Mouse (Mus musculus) left cerebral cortex, postnatal 10 days (tissue): ENCODE data around the gene Iapp. TPM values are rescaled to one million over a fixed set of nuclear protein-coding genes. Genes with fewer than 3 reads are reported as not detected.
"Not testable (repeated sequence)": the region's sequence is repeated elsewhere in the genome, so short reads cannot be mapped to it uniquely, and the experiment has no call there.

Source experiments
- DNase-seq, 2 experiments: peaks; one replicate each; pipeline ENCODE4 v3.0.0; 2021 to 2022; ENCODE audit warnings: low spot score in 2 of 2, mixed read lengths in 1 of 2; ENCODE audit errors: extremely low spot score in 1 of 2
- intact Hi-C: fragments of 180-260 bp; cut with DNase I; formaldehyde crosslinking; loops from one replicate; pipeline ENCODE4 v1.15.1; 2025
- total RNA-seq, 2 experiments: library from RNA; stranded (reverse); gene quantifications; 2 replicates each; pipeline ENCODE4 v1.2.3; 2021

Iapp gene
- total RNA-seq, result not detected

- no peak for DNase-seq
- intact Hi-C loops, result no loop called here
Measured at GRCm38 (mm10) chr6:142298098-142298497, at the start of gene Iapp. Gene Iapp, plus strand, starts transcription at chr6:142298423.

- intact Hi-C loops, result not testable (repeated sequence)
Measured at GRCm38 (mm10) chr6:142250738-142251307, 47.4 kb upstream of the Iapp start.

DNA sequence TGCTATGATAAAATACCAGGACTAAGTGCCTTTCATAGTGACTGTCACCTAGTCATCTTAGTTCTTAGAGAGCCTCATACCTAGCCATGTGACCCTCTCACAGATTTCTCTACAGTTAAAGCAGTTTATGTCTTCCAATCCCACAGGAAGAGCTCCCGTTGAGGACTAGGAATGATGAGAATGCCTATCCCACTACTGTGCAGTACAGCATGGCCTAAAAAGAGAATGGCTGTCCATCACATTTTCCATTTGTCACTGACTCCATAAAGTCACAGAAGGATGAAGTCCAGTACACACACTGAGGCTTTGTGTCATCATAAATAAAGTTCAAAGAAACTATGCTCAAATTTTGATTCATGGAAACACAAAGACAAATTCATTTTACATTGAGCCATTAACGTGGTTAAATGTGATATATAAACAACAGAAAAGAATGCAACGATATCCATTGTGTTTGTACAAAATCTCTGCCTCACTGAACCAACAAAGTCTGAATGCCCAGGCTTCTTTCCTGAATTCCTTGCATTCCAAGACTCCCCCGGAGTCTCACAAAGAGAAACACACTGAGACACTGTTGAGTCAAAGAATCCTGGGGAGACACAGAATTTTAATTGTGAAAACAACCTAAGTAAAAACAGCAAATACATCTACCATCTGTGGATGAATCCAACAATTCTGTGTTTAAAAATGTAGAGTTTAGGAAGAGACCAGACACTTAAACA, 22.3 kb upstream of the Iapp start:
- intact Hi-C loops, result no loop called here
- DNase-seq, result no peak

More at GRCm38 (mm10) chr6:142250738-142251307, 47.4 kb upstream of the Iapp start:
- not testable (repeated sequence) for DNase-seq

DNA sequence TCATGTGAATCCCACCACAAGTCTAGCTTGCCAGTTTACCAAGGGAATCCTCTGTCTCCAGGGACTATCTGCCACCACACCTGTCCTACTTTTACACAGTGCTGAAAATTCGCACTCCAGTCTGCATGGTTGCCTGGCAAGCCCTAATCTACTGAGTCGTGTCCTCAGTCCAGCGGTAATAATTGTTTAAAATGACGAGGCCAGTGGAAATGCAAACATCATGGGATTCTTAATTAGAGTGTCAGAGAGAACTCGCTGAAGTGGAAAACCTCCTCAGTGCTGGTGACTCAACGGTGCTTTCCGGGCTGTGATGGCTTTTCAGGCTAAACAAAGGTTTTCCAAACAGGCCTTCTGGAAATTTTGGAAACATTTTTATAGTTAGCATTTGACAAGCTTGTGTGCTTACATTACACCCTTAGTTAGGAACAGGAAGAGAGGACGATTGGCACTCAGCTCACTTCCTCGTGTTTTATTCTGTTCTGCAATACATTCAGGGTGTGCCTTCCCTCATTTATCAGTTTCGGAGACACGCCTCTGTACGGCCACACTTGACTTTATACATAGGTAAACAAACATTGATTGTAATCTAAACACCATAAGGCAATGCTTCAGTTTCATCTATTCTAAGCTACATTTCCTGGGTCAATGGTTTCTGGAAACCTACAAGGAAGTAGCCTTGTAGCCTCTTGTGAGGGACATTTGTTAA, 8.7 kb upstream of the Iapp start:
- intact Hi-C loops, result no loop called here
- DNase-seq, result no peak

DNA sequence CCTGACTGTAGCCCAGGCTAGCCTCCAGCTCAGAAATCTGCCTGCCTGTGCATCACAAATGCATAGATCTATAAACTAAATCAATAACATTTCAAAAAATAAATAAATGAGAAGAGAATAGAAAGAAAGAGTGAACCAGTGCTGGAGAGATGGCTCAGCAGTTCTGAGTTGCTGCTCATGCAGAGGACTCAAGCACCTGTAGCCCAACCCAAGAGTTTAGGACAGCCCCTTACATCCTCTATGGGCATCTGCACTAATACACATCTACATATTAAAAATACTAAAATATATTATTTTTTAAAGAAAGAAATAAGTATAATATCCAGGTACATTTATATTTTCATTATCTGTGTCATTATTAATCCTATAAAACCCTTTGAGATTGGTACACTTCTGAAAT, 6.9 kb downstream of the Iapp start:
- intact Hi-C loops, result no loop called here
- no peak for DNase-seq

DNA sequence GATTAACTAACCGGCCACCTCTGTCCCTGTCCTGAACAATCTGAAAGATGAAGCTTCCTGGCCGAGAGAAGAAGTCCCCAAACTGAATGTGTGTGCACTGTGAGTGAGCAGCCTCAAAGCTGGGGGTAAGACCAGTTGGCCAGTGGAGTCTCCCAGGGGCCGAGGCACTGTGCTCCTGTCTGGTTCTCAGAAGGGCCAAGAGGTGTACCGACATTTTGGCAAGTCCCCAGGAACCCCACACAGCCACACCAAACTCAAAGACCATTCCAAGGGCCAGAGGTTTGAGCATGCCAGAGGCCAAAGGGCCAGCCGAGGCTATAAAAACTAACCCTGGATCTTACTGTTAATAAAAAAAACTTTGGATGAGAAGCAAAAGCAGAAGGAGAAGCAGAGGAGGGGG, 16.1 kb downstream of the Iapp start:
- DNase-seq, result no peak
- intact Hi-C loops, result no loop called here

DNA sequence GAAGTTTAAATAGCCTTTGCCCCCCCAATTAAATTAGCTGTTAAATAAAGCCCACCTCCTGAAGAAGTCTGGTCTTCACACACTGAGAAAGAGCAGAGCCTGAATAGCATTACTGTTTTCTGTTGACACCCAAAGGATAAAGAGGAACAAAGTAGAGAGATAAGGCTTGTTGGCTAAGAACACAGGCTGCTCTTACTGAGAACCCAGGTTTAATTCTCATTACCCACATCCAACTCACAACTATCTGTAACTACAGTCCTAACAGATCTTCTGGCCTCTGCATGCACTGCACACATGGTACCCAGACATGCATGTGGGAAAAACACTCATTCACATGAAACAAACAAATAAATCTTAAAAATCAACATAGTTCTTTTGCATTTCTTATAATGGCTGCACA, 18.9 kb downstream of the Iapp start:
- no peak for DNase-seq
- intact Hi-C loops, result no loop called here

DNA sequence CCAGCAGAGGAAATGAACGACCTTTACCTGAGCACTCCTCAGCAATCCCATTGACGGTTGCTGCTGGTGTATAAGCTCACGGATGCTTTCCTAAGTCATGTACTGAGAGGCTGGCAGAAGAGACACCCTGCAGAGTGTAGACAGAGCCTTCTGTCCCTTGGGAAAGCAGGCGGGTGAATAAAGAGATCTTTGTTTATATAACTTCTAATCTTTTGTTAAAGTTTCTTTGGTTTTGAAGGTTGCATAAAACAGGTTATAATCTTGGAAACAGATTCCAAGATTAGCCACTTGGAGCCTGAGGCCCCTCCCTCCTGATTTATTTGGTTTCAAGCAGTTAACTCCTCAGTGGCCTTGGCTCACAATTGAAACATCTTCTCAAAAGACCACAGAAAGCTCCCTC, 24.7 kb downstream of the Iapp start, which contains the start of gene Slco1a5:
Slco1a5 (minus strand) TSS at position 101 of the 400 bp plus-strand sequence.
- DNase-seq, result no peak
- intact Hi-C loops, result no loop called here

GRCm38 (mm10) chr6:142326598-142326997, 28.4 kb downstream of the Iapp start:
- DNase-seq, result no peak
- intact Hi-C loops, result no loop called here

DNA sequence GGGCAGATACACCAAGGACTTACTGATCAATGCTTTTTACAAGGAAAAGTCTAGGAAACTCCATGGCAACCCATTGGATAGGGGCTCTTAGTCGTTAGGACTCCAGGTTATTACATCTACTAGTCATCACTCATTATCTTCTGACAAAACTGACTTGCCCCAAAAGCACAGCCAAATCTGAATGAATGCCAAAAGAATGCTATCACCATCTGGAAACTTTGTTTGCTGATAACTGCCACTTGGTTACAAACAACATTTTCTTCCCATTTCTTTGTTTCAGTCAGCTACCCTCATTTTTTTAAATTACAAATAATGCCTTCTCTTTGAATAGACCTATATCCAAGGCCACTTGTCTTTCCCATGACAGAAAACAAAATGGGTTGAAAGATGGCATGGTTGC, 31.0 kb downstream of the Iapp start:
- intact Hi-C loops, result no loop called here
- DNase-seq, result no peak

GRCm38 (mm10) chr6:142338961-142339360, 40.7 kb downstream of the Iapp start:
- no peak for DNase-seq
- intact Hi-C loops, result no loop called here

GRCm38 (mm10) chr6:142339576-142339975, 41.4 kb downstream of the Iapp start:
- intact Hi-C loops, result no loop called here
- DNase-seq, result no peak

GRCm38 (mm10) chr6:142343561-142343960, 45.3 kb downstream of the Iapp start:
- DNase-seq, result peak; percentile 47 to 68
- intact Hi-C loops, result no loop called here

- intact Hi-C loops, result no loop called here
Measured at GRCm38 (mm10) chr6:142345440-142346038, 47.3 kb downstream of the Iapp start, which contains the start of gene Pyroxd1. Gene Pyroxd1, plus strand, starts transcription at chr6:142345654.

GRCm38 (mm10) chr6:142346181-142347110, 48.2 kb downstream of the Iapp start:
- intact Hi-C loops, result no loop called here

More at GRCm38 (mm10) chr6:142345440-142346038, 47.3 kb downstream of the Iapp start, which contains the start of gene Pyroxd1:
- DNase-seq, result peak; percentile 84 to 91

DNA sequence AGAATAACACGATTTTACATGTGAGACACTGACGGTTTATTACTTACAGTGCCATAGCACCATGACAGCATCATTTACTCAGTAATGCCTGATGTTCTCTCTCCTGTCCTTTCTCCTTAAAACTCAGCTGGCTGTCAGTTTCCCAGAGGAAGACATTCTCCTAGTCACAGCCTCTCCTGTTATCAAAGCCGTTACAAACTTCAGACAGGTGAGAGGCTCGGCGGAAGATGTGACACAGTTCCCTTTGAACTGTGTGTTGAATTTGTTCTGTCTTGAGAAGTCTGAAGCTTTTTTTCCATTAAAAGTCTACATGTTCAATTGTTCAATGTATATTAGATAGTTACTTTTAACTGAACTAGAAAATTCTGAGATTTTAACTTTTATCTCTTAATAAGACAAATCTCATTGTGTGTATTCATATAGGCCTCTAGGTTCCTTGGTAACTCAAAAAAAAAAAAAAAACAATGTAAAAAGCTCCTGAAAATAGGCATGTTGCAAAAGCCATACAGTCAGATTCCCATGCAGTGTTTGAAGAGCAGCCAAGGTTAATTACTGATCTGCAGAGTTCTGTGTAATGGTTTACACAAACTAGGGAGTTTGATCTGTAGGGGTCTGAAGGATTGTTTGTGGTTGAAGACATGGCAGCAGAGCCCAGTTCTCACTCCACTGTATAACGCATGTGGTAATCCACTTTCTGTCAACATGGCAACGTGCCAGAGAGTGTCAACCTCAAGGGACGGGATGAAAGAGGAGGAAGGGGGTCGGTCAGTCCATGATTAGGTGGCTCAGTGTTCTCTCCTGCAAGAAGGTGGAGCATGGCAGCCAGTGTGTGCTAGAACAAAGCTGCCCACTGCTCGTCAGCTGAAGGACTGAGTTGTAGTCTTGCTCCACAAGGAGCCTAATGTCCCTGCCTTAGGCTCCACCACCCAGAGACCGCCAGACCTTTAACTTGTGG, 49.5 kb downstream of the Iapp start:
- intact Hi-C loops, result no loop called here
- peak in 1 of 2 experiments; percentile 31 for DNase-seq

More at GRCm38 (mm10) chr6:142346181-142347110, 48.2 kb downstream of the Iapp start:
- DNase-seq, result no peak

GRCm38 (mm10) chr6:142352099-142352498, 53.9 kb downstream of the Iapp start:
- intact Hi-C loops, DNase-seq: not testable (repeated sequence)
